Mouse (Mus musculus): ENCODE data around the gene Gemin8. TPM values are rescaled to one million over a fixed set of nuclear protein-coding genes. Genes with fewer than 3 reads are reported as not detected.

The Gemin8 gene
- total RNA-seq (2021): 1 to 10 TPM; 8.6 to 8.9 TPM
- long read RNA-seq, experiment 1, transcript Gemin8-201 (4 exons, 1,862 nt): major isoform, 6 of 9 reads
- long read RNA-seq, experiment 1, partial matches to known transcripts: 2 of 9 reads
- long read RNA-seq, experiment 1, other reads (novel, unspliced or antisense): 1 of 9 reads
- long read RNA-seq, experiment 2, partial matches to known transcripts: 0 of 4 reads
- long read RNA-seq, experiment 2, other reads (novel, unspliced or antisense): 3 of 4 reads

DNA sequence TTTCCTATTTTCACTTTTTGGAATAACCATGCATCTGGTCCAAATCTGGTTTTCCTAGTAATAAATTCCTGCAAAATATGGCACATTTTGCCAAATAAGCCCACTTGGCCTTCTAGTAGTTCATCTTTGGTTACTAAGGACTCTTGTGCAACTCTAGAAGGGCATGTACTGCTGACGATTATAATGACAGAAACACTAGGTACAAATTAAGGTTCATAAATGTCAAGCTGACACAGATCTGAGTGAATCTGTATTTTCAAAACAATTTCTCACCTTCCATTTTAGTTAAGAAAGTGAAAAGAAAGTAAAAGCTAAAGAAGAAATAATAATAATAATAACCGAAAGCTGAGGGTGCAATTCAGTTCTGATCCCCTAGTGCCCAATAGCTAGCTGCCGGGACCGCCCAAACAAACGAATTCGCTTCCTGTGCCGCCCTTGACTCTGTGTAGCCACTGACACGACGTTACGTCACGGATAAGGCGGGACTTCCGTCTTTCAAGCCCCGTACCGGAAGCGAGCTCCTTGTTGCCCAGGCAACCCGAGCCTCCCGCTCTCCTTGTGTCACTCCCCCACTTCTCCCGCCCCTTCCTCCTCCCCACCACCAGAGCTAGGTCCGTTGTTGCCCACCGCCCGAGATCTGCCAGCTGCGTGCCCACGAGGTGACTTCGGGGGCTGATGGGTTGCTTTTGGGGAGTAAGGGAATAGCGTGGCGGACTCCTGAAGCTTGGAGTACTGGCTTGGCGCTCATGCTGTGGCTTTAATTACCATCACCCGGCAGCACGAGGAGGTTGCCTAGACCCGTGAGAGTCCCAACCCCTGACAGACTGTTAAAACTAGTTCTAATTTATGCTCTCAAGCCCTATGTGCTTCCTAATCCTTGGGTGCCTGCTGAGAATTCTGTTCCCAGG lies at the start of gene Gemin8:
Gene Gemin8 (plus strand): TSS at position 563 of the 908 bp plus-strand sequence.
- peak; percentile 92 for DNase-seq

DNA sequence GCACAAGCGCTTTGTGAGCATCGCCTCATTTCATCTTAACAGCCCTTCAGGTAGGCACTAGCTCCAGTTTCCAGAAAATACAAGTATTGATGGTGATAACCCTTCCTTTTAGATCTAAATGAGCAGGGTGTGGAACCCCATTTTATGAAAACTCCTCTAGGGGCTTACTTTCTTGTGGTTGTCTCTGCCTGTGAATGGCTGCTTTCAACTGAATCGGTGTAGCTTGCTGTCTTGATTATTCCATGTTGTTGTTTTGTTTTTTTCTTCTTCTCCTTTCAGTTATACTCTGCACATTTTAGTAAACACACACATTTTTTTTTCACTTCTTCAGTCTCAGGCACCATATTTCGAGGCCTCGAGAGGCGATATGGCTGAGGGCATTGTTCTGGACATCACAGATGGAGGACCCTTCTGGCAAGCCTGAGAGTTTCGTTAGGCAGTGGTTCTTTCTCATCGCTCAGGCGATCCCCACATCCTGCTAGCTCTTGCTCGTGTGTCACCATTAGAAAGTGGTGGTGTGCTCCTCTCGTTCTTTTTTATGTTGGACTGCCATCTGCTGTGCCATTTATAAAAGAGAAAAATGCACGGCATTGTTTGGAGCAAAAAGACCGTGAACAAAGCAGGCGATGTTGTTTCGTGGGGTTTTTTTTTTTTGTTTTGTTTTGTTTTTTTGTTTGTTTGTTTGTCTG lies 23.0 kb upstream of the Gemin8 start:
- no peak for DNase-seq

GRCm38 (mm10) chrX:166162773-166163172 lies 7.5 kb upstream of the Gemin8 start:
- DNase-seq: no peak

GRCm38 (mm10) chrX:166167307-166167706 lies 2.9 kb upstream of the Gemin8 start:
- DNase-seq: peak in 1 of 2 experiments; percentile 11

DNA sequence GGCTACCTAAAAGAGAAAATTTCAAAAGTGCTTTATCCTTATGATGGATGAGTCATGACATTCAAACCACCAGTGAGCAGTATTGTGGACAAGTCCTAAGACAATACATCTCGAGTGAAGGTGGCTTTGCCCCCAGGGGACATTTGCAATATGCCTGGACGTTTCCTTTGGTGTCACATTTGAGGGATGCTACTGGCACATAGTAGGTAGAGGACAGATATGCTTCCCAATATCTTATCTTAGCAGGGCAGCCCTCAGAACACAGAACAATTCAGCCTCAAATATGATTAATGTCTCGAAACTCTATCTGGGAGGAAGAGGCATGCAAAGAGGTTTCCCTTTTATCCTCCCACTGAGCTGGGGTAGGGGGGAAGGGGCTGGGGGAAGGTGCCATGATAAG lies 2.3 kb upstream of the Gemin8 start:
- DNase-seq: no peak

DNA sequence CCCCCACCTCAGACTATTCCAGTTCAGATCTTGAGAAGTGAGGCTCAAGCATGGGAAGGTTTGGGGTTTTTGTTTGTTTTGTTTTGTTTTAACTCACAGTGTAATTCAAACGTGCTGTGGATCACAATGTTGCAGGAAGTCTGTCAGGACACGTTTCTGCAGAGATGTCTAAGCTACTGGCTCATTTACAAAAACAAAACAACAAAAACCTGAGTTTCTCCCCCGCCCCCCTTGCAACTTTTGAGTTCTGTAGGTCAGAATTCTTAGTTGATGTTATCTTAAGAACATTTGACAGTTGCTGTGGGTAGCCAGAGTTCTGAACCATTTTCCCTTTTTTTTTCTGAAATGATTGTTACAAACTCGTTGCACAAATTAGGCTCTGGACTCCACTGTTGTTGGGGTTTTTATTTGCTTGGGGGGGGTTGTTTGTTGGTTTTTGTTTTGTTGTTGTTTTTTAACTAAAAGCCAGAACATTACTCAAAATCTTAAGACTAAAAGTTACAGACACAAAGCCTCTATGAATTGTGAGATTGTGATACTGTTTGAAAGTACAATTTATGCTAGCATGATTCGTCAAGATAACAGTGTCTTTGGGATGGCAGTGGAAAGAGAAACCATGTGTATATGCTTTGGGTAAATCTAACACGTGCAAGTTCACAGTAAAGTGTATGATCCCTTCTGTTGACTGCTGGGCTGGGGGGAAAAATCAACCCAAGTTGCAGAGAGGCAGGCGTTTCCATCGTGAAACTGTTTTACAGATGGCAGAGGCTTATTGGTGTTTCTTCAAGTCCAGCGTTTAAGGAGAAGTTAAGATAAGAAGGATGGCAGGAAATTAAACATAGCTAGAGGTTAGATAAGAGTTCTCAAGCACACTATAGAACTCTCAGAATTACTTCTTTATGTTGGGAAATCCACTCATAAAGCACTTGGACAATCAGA lies 815 bp downstream of the Gemin8 start:
- DNase-seq: no peak

DNA sequence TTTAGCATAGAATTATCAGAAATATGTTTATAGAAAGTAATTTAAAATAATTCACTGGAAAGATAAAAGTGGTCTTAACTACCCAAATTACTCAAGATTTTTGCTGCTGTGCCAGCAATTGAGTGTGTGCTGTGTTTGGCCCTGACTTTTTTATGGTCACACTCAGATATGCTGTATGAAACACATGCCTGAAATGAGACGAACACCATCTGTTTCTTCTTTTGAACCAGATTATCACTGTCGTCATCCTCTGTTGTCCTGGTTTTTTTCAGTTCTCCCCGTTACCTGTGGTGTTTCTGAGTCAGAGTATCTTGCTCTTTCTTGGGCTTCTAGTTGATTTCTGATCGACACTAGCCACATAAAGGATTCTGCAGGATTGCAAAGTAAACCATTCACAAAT lies 1.8 kb downstream of the Gemin8 start:
- no peak for DNase-seq

GRCm38 (mm10) chrX:166172661-166173060 lies 2.4 kb downstream of the Gemin8 start:
- no peak for DNase-seq

DNA sequence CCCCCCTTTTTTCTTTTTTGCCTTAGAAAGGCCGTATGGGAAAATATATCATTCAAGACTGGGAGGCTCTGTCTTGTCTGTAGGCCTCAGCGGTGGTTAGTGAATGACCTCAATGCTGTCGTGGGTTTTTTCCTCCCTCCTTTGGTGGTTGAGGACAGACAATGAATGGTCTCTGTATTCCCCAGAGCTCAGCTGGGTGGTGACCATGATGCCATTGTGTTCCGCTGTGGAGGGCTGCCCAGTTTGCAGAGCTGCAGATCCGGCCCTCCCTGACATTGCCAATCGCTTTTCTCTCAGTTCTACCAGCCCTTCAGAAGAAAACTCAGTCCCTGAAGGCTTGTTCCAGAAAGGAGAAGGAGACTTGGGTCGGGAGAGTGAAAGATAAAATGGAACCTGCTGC lies 3.5 kb downstream of the Gemin8 start:
- no peak for DNase-seq

- DNase-seq: peak; percentile 8 to 28
Measured at GRCm38 (mm10) chrX:166177929-166178328, 7.7 kb downstream of the Gemin8 start.

GRCm38 (mm10) chrX:166183094-166183493 lies 12.8 kb downstream of the Gemin8 start:
- DNase-seq: no peak

DNA sequence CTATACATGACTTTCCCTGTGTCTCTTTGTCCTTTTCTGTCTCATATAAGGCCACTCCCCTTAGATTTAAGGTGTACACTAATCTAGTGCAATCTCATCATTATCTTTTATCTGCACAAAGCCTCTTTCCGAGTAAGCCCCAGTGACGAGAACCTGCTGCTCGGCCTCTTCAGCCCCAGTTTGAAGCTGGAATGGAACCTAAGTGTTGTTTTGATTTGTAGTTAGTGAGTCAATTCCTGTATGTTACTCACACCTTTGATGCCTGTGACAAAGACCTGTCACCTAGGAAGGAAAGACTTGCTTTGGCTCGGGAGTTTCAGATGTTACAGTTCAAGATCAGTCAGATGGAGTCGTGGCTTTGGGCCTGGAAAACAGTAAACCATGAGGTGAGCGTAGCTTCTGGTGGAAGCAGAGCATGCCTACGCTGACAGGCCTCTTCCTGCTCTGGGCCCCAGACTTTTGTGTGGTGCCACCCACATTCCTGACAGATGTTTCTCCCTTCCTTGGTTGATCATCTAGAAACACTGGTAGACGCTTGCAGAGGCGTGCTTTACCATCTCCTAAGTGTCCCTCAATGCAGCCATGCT lies 15.2 kb downstream of the Gemin8 start:
- no peak for DNase-seq

DNA sequence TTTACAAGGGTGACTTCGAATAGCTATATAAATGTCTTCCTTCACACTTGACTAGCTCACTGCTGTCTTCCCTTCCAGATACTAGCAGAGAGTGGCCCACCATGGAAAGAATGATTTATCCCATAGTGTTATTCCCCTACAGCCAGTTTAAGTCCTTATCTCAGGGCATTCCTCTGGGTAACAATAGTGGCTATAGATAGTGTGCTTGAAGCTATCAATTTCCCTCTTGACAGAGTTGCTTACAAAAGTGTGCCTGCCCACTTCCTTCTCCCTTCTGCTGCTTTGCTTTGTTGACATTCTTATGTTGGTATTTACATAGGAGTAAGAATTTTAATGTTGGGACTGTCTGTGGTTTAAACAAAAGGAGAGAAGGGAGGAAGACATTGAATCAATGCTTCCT lies 17.5 kb downstream of the Gemin8 start:
- no peak for DNase-seq

GRCm38 (mm10) chrX:166196327-166196726 lies 26.1 kb downstream of the Gemin8 start:
- DNase-seq: no peak

DNA sequence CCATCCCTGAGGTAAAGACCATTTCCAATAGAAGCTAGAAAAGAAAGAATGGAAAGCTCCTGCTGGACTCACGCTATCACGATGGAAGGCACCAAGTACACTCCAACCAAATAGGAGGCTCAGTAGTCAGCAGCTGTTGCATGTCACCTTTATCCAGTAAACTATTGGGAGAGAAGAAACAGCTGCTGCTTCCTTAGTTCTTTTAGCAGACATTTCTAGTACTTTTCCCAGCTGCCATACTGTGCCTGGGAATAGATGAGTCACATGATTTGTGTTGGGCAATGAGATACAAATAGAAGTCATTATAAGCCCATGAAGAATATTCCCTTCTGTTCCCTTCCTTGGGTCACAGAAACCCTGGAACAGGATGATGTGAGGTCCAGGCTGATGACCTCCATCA lies 28.0 kb downstream of the Gemin8 start:
- DNase-seq: no peak

DNA sequence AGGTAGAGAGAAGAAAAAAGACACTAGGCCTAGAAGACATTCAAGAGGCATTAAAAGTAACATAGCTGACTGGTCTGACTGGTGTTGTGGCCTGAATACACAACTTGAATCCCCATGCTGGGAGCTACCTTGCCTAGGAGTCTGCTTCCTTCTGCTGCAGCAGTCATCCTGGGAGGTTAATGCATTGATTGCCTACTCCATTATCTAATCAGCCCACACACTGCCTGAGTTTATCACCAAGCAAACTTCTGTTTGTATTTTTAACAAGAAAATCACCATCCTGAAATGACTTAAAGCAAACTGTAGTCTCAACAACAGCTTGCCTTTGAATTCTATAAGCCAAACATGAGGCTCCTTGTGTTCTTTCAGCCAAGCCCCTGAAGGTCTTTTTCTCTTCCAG lies 29.6 kb downstream of the Gemin8 start:
- no peak for DNase-seq

- DNase-seq: no peak
Measured at GRCm38 (mm10) chrX:166214576-166214975, 44.3 kb downstream of the Gemin8 start.

DNA sequence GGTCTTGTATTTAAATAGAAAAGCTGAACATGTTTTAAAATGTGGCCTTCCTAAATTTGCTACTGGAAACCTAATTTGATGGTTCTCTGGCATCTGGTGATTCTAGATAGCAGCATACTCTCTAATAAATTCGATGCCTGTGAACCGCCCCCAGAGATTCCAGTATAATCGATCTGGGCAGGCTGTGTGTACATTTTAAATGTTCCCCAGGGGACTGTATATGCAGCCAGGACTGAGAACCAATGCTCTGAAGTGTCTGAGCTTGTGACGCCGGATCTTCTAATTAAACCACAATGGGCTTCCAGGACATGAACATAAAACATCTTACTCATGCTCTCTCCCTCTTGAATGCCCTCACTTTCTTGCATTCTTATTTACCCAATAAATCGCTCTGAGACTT lies 46.0 kb downstream of the Gemin8 start:
- no peak for DNase-seq

GRCm38 (mm10) chrX:166216720-166217119 lies 46.5 kb downstream of the Gemin8 start:
- no peak for DNase-seq

DNA sequence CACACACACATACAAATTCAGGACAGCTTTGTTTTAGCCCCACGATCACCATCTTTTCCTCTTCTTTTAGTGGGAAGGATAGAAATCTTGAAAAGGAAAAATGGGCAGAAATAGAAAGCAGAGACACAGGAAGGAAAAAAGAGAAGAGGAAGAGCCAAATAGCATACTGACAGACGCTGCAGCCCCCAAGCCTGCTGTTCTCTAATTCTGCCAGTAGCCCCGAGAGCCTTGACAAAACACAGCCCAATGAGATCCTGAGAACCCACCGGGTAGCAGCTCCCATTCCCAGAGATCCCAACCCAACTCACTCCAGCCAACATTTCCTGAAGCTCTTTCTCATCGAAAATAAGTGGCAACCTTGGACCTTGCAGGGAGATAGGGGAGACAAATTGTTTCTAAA lies 49.1 kb downstream of the Gemin8 start:
- no peak for DNase-seq

DNA sequence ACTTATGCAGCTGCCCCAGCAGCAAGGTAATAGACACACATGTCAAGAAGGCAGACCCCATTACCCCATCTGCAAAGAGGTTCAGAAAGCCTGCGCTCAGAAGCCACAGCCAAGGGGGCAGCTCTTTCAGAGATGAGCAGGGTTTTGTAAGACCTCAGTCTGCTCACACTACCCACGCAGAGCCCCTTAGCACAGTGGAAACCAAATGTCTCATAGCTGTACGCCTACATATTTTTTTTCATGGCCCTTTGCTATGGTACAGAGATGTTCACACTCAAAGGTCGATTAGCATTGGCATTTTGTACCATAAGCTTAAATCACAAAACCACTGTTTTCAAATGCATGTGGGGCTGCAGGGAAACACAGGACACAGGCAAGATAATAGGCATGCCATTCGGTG lies 56.6 kb downstream of the Gemin8 start:
- no peak for DNase-seq

Measured in adrenal gland, postnatal 36 days (tissue).